Mouse (Mus musculus): ENCODE data around the gene Nectin2. TPM values are rescaled to one million over a fixed set of nuclear protein-coding genes. Genes with fewer than 3 reads are reported as not detected.
"Not testable (repeated sequence)": the region's sequence is repeated elsewhere in the genome, so short reads cannot be mapped to it uniquely, and the experiment has no call there.

Nectin2 gene
- 56.5 and 68.7 TPM in 2 replicates for polyA plus RNA-seq (2015; fragmentation: Nextera tagmentation; extraction: Ambion mirVana)

- Histone ChIP-seq H3K27ac (replicated peaks) (peak within 1 kb of the TSS; percentile 89), H3K36me3 (no peaks in the 10 kb centered on the region), H3K9ac (replicated peaks) (peak within 1 kb of the TSS; percentile 95), H3K4me3 (replicated peaks) (peak within 1 kb of the TSS; percentile 85), H3K4me1 (peaks cover 38% of the 10 kb centered on the region), H3K27me3 (replicated peaks) (no peaks in the 10 kb centered on the region), H3K9me3 (replicated peaks) (no peaks in the 10 kb centered on the region), H3K4me2 (peak within 1 kb of the TSS; percentile 85)
- ATAC-seq (ENCODE audit: low FRiP score): peak; percentile 63
- WGBS: 18% methylated on average over 19 of the region's 19 CpGs
Measured at GRCm38 (mm10) chr7:19750217-19751069, at the start of gene Nectin2. Gene Nectin2 (minus strand): TSS chr7:19750483.

- H3K27ac ChIP-seq (replicated peaks): no peak within 1 kb of the TSS
- peaks cover 34% of the 10 kb centered on the region for H3K27me3 ChIP-seq (replicated peaks)
- no peak within 1 kb of the TSS for H3K9ac ChIP-seq (replicated peaks)
- H3K4me1 ChIP-seq: peaks cover 9% of the 10 kb centered on the region; the same call in 1 of the 2 replicates
- ATAC-seq (ENCODE audit: low FRiP score): no peak
- no peaks in the 10 kb centered on the region for H3K9me3 ChIP-seq (replicated peaks)
- H3K36me3 ChIP-seq: no peaks in the 10 kb centered on the region
- peak within 1 kb of the TSS; percentile 19 for H3K4me2 ChIP-seq
- peak within 1 kb of the TSS; percentile 16 for H3K4me3 ChIP-seq (replicated peaks)
- 3% methylated on average over 32 of the region's 32 CpGs for WGBS
Measured at GRCm38 (mm10) chr7:19796697-19797588, 46.7 kb upstream of the Nectin2 start, which contains the start of gene Cblc. Gene Cblc (minus strand): TSS chr7:19796809.

DNA sequence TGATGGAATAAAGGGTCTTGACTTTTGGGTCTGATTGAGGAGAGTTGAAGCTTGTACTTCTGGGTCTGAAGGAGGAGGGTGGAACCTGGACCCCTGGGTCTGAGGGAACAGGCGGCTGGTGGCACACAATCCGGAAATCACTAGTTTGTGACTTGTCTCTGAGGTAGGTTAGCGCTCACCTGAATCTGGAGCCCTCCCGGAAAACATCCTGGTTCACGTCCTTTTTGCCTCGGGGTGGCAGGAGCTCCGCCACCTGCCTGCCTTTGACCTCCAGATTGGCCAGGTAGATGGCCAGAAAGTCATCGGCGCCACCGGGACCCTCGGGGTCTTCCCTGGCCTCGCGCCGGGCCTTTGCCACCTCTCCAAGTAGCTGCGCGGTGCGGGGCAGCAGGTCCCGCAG, 46.0 kb upstream of the Nectin2 start:
- Histone ChIP-seq H3K9ac (replicated peaks) (no peak overlapping the region), H3K4me3 (replicated peaks) (peak overlapping the region; percentile 16), H3K4me1 (peaks cover 9% of the 10 kb centered on the region; the same call in 1 of the 2 replicates), H3K27me3 (replicated peaks) (peaks cover 36% of the 10 kb centered on the region), H3K4me2 (peak overlapping the region; percentile 19), H3K27ac (replicated peaks) (no peak overlapping the region), H3K9me3 (replicated peaks) (no peaks in the 10 kb centered on the region), H3K36me3 (no peaks in the 10 kb centered on the region)
- no peak for ATAC-seq (ENCODE audit: low FRiP score)
- WGBS: 11% methylated on average over 18 of the region's 18 CpGs

DNA sequence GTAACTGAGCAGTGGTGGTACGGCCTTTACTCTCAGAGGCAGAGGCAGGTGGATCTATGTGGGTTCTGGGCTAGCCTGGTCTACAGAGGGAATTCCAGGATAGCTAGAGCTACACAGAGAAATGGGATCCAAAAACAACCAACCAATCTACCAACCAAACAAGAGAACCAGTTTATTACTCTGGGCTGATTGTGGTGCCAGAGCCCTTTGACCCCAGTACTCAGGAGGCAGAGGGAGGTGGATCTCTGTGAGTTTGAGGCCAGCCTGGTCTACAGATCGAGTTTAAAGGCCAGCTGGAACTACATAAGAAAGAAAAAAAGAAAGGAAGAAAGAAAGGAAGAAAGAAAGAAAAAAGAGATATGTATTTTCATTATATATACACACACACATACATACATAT, 45.0 kb upstream of the Nectin2 start:
- Histone ChIP-seq H3K4me2 (no peak overlapping the region), H3K27me3 (replicated peaks) (peaks cover 39% of the 10 kb centered on the region), H3K4me1 (peaks cover 9% of the 10 kb centered on the region), H3K4me3 (replicated peaks) (no peak overlapping the region), H3K27ac (replicated peaks) (no peak overlapping the region), H3K36me3 (no peaks in the 10 kb centered on the region), H3K9ac (replicated peaks) (no peak overlapping the region), H3K9me3 (replicated peaks) (no peaks in the 10 kb centered on the region)
- 63% methylated on average over 2 of the region's 2 CpGs for WGBS
- no peak for ATAC-seq (ENCODE audit: low FRiP score)

DNA sequence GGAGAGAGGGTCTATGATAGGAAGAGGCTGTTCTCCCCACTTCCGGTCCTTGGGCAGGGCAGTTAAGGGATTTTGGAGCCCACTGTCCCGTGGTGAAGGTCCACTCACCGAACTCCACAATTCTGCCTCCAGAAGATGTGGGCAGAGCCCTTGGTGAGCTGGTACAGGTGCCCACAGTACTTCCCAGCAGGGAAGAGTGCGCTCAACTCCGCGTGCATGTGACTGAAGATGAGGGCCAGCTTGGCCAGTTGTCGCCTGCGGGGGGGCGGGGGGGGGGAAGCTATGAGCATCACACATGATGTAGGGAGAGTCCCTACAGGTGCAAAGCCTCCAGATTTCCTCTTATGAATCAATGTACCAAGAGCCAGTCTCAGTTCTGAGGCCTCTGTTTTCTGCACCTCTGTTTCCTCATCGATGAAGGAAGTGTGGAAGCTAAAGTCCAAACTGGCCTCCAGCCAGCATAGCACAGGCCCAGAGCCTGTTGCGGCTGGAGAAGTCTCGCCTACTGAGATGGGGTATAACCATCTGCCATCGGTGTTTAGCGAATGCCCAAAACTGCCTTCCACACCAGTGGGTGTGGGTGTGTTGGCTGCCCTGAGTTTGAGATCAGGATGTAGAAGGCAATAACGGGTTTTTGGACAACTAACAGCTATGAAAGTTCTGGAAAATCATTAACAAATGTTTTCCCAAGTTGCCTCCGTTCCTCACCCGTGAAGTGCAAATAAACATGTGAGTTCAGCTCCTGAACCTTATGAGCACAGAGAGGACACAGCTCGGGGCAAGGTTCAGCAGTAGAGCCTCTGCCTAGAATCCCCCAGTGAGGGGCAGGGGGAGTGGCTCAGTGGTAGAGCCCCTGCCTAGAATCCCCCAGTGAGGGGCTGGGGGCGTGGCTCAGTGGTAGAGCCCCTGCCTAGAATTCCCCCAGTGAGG, 42.7 kb upstream of the Nectin2 start:
- H3K4me1 ChIP-seq: peaks cover 14% of the 10 kb centered on the region
- H3K9me3 ChIP-seq (replicated peaks): no peaks in the 10 kb centered on the region
- no peak overlapping the region for H3K4me3 ChIP-seq (replicated peaks)
- H3K27ac ChIP-seq (replicated peaks): no peak overlapping the region
- H3K9ac ChIP-seq (replicated peaks): no peak overlapping the region
- no peaks in the 10 kb centered on the region for H3K36me3 ChIP-seq
- 91% methylated on average over 19 of the region's 19 CpGs for WGBS
- peaks cover 43% of the 10 kb centered on the region for H3K27me3 ChIP-seq (replicated peaks)
- ATAC-seq (ENCODE audit: low FRiP score): no peak
- H3K4me2 ChIP-seq: no peak overlapping the region

DNA sequence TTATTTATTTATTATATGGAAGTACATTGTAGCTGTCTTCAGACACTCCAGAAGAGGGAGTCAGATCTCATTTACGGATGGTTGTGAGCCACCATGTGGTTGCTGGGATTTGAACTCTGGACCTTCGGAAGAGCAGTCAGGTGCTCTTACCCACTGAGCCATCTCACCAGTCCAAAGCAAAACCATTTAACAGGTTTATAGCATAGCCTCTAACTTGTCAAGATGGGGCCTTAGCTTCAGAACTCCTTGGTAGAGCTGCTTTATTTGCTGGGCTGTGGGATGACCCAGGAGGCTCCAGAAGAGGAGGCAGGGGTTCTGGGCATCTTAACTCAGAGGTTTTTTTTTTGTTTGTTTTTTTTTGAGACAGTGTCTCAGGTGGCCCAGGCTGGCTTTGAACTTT, 41.2 kb upstream of the Nectin2 start:
- H3K27ac ChIP-seq (replicated peaks); H3K36me3 ChIP-seq; ATAC-seq (ENCODE audit: low FRiP score); H3K4me3 ChIP-seq (replicated peaks); H3K4me1 ChIP-seq; H3K4me2 ChIP-seq; H3K9ac ChIP-seq (replicated peaks); H3K9me3 ChIP-seq (replicated peaks): not testable (repeated sequence)
- 89% methylated on average over 2 of the region's 2 CpGs for WGBS
- peaks cover 32% of the 10 kb centered on the region for H3K27me3 ChIP-seq (replicated peaks)

DNA sequence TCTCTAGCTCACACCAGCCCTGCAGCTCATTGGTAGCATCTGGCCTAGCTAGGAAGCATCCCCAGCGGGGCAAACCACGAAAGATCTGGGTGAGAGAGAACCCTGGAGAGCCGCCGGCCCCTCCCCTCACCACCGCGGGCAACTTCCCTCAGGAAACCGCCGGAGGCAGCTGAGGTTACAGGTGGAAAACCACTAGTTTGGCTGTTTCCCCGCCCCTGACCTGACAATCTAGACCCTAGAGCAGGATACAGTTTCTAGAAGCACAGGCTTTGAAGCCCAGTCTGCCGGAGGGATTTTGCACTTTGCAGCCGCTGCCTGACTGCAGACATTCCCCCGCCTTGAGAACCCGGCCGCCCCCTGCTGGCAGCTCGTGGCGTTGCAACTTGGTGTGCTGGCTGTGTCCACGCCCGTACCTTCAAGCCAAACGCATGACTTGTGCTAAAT, 39.6 kb upstream of the Nectin2 start:
- Histone ChIP-seq H3K27me3 (replicated peaks) (peaks cover 18% of the 10 kb centered on the region), H3K4me2 (peak overlapping the region; percentile 82), H3K9ac (replicated peaks) (peak overlapping the region; percentile 45; the same call in 1 of the 2 replicates), H3K4me1 (peaks cover 5% of the 10 kb centered on the region), H3K27ac (replicated peaks) (0 out of 2 replicates have a peak overlapping the region, but pooled peaks have one; percentile 18), H3K4me3 (replicated peaks) (peak overlapping the region; percentile 34), H3K36me3 (no peaks in the 10 kb centered on the region), H3K9me3 (replicated peaks) (no peaks in the 10 kb centered on the region)
- peak; percentile 71 for ATAC-seq (ENCODE audit: low FRiP score)
- WGBS: 2% methylated on average over 19 of the region's 19 CpGs

DNA sequence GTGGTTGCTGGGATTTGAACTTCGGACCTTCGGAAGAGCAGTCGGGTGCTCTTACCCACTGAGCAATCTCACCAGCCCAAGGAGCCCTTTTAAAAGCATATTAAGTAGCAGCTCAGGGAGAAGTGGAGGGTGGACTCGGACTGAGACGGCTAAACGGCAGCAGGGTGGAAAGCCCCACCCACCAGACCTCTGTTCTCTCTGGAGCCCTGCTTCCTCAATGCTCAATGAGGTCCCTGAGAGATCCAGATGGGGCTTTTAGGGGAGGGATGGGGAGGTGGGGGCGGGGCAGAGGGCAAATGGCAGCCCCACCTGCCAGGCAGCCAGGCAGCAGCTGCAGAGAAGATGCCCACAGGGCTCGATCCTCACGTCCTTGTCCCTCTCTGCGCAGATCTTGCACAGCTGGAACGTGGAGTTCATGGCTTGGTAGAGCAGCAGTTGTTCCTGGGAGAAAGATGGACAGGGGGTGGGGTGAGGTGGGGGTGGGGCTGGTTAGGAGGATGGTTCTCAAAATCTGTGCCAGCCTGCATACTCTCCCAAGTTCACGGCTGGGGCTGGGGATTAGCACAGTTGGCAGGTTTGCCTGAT, 35.7 kb upstream of the Nectin2 start:
- Histone ChIP-seq H3K9me3 (replicated peaks) (no peaks in the 10 kb centered on the region), H3K36me3 (no peaks in the 10 kb centered on the region), H3K4me2 (no peak overlapping the region), H3K27me3 (replicated peaks) (peaks cover 5% of the 10 kb centered on the region; the same call in 1 of the 2 replicates), H3K9ac (replicated peaks) (no peak overlapping the region), H3K4me1 (peaks cover 5% of the 10 kb centered on the region), H3K27ac (replicated peaks) (no peak overlapping the region), H3K4me3 (replicated peaks) (no peak overlapping the region)
- ATAC-seq (ENCODE audit: low FRiP score): no peak
- WGBS: 38% methylated on average over 12 of the region's 12 CpGs

DNA sequence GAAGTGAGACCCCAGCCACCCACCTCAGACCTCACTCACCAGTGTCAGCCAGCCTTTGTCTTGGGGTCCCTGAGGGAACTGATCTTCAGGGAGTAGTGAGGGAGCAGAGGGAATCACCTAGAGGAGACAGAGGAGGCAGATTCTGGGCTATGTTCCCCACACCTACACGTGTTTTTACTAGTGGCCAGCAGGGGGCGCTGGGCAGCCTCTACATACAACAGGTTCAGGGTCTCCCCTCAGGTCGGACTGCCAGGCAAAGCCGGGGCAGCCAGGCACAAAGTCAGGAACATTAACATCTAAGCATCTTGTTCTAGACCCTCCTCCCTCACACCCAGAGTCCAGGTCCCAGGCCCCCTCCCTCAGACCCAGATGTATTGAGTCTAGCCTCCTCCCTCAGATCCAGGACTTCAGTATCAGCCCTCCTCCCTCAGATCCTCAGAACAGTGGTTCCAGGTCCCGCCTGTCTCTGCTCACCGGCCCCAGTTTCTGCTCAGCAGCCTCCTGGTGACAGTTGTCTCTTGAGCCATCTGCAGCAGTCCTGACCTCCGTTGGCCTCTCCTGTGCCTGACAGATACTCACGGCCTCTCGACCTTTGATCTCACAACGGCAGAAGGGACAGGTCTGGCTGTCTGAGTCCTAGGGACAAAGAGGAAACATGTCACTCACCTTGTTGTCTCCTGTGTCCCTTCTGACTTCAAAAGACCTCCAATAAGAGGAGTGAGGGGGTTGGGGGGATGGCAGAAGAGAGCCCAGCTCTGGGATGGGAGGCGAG, 34.7 kb upstream of the Nectin2 start:
- Histone ChIP-seq H3K27ac (replicated peaks) (no peak overlapping the region), H3K27me3 (replicated peaks) (peaks cover 4% of the 10 kb centered on the region; the same call in 1 of the 2 replicates), H3K4me2 (no peak overlapping the region), H3K4me1 (peaks cover 4% of the 10 kb centered on the region), H3K36me3 (no peaks in the 10 kb centered on the region), H3K9ac (replicated peaks) (no peak overlapping the region), H3K9me3 (replicated peaks) (no peaks in the 10 kb centered on the region), H3K4me3 (replicated peaks) (no peak overlapping the region)
- 48% methylated on average over 11 of the region's 11 CpGs for WGBS
- ATAC-seq (ENCODE audit: low FRiP score): 0 out of 2 replicates have a peak, but pooled peaks have one; percentile 23

GRCm38 (mm10) chr7:19783630-19784029, 33.3 kb upstream of the Nectin2 start:
- 74% methylated on average over 8 of the region's 8 CpGs for WGBS
- Histone ChIP-seq H3K4me3 (replicated peaks) (no peak overlapping the region), H3K36me3 (no peaks in the 10 kb centered on the region), H3K9ac (replicated peaks) (no peak overlapping the region), H3K4me2 (no peak overlapping the region), H3K9me3 (replicated peaks) (no peaks in the 10 kb centered on the region), H3K27me3 (replicated peaks) (peaks cover under 1% of the 10 kb centered on the region; the same call in 1 of the 2 replicates), H3K4me1 (no peaks in the 10 kb centered on the region), H3K27ac (replicated peaks) (no peak overlapping the region)
- ATAC-seq (ENCODE audit: low FRiP score): no peak

Data from neural tube, embryonic 15.5 days (tissue).